Mouse (Mus musculus) monocyte, adult 2 months (primary cell): Measurements from ENCODE around the gene Ift57.

Experiments
- DNase-seq, 2 experiments: peaks; one replicate each; pipeline ENCODE4 v3.0.0; 2022; ENCODE audit warnings: low spot score in 2 of 2, low read depth in 1 of 2

Gene Ift57

GRCm38 (mm10) chr16:49698620-49699525, at the start of gene Ift57:
Ift57 (plus strand) TSS chr16:49699233.
- peak; percentile 90 to 94 for DNase-seq

- no peak for DNase-seq
Measured at GRCm38 (mm10) chr16:49657182-49657581, 41.9 kb upstream of the Ift57 start.

DNA sequence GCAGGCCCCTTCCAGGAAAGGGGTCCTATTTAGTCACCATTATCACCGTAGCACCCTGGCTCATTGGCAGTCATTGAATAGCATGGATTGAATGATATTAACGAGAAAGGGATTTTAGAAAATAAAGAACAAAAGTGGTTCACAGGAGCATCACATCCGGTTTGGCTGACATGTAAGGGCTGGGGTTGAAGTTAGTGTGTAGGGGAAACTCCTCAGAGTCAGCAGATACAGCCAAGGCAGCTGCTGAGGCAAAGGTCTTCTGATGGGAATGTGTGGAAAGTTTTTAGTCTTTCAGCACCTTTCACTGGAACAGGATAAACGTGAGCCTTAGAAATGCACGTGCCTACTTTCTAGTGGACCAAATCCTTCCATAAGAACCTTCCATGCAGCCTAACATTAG, 41.0 kb upstream of the Ift57 start:
- no peak for DNase-seq

DNA sequence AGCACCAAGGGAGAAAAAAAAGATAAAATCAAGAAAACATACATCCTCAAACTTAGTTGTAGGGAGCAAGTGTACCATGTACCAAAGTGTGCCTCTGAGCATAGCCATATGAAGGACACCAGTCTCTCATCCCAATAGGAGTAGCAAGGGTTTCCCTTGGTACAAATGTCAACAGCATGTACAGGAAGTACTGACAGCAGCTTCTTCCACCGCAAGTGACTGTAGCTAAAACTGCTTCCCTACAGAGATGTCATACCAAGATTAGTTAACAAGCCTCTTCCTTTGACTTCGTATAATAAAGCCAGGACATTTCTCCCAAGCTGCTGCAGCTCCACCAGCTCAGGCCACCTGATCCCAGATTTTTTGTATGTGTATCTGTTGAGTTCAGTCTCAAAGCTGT, 39.9 kb upstream of the Ift57 start:
- no peak for DNase-seq

DNA sequence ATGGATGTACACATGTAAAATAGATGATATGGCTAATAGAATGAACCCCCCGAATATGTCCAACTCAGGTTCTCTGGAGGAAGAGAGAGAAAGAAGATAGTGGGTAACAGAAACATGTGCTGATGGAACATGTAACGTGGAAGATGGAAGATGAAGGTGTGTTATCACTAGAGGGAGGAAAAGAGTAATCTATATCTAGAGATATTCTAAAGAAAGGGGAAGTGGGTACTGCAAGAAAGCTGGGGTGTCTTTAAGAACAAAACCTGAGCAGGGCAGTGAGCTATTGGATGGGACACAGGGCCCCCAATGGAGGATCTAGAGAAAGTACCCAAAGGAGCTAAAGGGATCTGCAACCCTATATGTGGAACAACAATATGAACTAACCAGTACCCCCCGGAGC, 38.9 kb upstream of the Ift57 start:
- DNase-seq, result no peak

- DNase-seq, result no peak
Measured at GRCm38 (mm10) chr16:49662201-49662600, 36.8 kb upstream of the Ift57 start.

GRCm38 (mm10) chr16:49664677-49665076, 34.4 kb upstream of the Ift57 start:
- DNase-seq, result no peak

- DNase-seq, result no peak
Measured at GRCm38 (mm10) chr16:49679666-49680065, 19.4 kb upstream of the Ift57 start.

DNA sequence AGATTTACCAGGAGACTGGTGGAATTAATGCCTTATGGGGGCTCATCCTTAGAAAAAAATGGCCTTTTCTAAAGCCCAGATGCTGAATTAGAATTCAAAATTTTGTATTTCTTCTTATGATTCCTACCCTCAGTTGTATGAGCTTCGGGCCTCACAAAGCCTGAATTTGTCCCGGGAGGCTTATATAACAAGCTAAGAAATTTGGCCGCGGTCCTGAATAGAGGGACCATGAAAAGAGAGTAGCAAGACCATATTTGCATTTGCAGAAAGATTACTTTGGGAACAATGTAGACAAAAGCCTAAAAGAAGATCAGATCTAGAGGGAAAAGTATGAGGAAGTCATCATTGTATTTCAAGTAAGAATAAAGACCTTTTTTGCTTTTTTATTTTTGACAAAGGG, 14.1 kb upstream of the Ift57 start:
- no peak for DNase-seq

DNA sequence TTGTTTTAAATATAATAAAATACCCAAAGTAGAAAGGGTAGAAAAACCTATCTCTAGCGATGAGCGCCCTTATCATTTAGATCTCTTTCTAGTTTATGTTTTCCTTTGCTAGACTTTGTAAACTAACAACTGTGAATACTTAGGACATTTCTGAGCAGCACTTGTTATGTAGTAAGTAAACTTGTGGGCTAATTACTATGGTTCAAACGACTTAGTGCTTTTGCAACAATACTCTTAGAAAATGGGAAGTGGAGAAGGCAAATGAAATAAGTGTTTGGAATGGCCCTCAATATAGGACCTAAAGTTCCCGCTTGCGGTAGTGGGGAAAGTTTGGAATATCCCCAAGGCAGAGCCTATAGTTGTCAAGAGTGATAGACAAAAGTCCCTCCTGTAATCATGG, 788 bp downstream of the Ift57 start:
- no peak for DNase-seq

DNA sequence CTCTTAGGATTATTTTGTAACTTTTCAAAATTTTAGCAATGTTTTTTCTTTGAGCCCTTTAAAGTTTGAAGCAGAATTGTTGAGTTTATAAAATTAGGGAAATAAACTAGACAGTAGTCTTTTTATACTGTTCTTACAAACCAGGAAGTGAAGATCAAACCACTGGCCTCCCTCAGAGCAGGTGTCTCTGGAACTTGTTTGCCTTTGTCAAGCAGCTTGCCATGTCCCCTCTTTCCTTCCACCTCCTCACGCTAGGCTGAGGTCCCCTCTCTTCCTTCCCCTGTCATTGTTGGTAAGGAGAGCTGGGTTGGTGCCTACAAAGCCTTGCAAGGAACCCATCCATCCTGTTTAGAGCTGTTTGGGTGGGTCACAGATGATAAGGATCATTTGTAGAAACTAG, 9.0 kb downstream of the Ift57 start:
- DNase-seq, result no peak

DNA sequence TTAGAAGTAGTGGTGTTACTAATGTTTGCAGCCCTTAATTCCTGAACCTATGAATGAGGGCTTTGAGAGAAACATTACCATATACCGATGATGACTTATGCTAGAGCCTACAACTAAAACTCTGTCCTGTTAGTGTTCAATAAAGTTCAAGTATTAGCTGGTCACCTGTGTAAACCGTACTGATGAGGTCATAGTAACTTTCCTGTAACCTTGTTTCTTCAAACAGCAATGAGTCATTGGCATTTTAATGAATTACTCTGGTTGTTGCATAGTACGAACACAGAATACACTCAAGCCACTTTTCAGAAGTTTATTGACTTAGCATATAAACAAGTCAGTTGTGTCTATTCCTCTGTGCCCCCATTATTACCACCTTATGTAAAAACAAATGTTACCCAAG, 11.2 kb downstream of the Ift57 start:
- no peak for DNase-seq

GRCm38 (mm10) chr16:49713302-49713701, 14.3 kb downstream of the Ift57 start:
- no peak for DNase-seq

DNA sequence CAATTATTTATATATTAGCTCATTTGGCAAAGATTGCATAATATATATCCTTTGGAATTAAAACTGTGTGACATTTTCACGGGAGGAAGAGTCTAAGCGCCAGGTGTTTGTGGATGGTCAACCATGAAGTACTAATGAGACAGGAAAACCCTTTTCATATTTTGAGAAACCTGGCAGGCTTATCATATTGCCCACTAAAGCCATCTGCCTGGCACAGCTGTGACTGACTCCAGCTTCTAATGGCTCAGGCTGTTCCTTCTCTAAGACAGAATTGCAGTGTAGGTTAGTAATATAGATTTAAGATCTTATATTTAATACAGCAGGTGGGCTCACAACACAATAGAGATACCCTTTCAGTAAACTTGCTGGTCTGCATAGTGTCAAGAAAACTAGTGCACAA, 21.6 kb downstream of the Ift57 start:
- DNase-seq, result no peak

- DNase-seq, result no peak
Measured at GRCm38 (mm10) chr16:49721678-49722077, 22.6 kb downstream of the Ift57 start.

GRCm38 (mm10) chr16:49723222-49723621, 24.2 kb downstream of the Ift57 start:
- no peak for DNase-seq

DNA sequence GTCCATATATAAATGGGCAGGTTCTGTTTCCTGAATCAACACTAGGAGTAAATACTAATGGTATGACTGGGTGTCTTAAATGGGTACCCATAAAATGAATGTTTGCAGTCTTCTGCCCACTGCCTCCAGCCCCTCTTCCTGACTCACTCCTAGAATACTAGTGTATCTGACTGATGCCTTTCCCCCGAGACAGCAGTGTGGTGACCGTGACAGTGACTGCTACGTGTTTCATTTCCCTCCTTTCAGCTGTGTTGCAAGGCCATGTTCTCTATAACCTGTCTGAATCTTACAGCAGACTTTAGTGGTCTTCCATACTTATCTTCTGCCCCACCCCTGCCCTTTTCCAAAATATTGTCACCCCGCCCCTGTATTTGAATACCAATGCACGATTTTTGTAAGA, 25.2 kb downstream of the Ift57 start:
- DNase-seq, result no peak

DNA sequence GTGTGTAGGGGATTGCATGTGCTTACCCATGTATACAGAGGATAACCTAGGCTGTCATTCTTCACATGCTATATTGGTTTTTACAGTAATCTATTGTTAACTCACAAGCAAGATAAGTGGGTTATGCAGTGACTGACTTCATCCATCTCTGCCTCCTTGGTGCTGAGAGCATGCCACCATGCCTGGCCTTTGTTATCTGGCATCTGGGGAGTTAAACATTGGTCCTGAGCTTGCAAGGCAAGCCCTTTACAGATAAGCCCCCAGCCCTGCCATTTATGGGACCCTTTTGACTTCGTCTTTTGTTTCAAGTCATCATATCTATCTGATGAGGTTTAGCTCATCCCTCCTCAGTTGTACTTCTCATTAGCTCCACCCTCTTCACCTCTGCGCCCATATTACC, 25.9 kb downstream of the Ift57 start:
- no peak for DNase-seq

DNA sequence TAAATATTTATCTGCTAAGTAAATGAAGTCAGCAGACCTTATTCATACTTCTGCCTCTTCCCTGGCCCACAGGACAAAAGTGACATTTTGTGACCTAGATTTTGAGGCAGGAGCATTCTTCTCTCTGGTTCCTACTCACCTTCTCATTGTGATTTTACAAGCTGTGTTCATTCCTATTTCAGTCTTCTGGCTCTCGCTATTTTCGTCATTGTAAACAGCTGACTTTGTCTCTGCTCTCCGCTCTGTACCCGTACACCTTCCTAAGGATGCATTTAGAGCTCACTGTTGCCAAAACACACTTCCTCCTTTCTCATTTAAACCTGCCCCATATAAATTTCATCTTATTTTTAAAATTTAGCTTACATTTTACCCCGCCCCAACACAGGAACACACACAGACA, 26.4 kb downstream of the Ift57 start:
- DNase-seq, result no peak

DNA sequence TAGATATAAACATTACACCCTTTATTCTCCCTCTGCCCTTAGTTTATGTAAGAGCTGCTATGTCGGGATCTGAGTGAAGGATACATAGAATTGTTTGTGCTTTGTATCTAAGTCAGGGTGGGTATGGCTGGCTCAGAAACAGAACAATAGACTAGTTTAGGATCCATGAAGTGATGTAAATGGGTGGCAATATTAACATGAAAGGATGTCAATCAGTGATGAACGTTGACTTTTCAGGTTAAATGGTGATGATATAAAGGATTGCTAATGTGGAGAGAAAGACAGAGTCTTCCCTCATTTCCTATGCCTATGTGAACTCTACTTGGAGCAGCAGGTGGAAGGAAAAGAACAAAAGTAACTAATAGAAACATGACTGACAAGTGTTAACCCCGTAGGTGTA, 27.2 kb downstream of the Ift57 start:
- DNase-seq, result no peak

DNA sequence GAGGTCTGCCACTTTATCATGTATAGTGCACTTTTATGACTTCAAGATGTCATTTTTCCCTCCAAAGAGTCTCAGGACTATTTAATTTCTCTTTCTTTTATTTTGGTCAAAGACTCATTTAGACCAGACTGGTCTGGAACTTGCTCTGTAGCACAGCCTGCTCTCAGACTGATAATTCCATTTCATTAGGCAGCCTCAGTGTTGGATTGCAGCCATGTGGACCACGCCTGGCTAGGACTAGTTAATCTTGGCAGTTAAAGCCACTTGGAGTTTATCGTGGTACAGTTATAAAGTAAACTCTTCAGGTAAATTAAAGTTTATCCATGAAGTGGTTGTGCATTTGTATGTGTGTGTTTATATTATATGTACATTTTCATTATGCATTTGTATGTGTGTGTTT, 27.7 kb downstream of the Ift57 start:
- DNase-seq, result no peak

DNA sequence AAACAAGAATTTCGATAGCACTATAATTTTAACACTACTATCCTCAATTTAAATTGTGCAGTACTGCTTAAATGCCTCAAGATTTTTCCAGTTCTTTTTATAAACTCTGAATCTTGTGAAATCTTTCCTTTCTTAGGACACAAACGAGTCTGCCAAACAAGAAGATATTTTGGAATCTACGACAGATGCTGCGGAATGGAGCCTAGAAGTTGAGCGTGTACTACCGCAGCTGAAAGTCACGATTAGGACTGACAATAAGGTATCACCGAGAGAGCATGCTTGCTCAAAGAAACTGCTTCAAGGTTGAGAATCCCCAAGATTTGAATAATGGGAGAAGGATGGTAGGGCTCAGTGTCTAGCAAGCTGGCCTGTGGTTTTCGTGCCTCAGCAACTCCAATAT, 37.5 kb downstream of the Ift57 start:
- no peak for DNase-seq

DNA sequence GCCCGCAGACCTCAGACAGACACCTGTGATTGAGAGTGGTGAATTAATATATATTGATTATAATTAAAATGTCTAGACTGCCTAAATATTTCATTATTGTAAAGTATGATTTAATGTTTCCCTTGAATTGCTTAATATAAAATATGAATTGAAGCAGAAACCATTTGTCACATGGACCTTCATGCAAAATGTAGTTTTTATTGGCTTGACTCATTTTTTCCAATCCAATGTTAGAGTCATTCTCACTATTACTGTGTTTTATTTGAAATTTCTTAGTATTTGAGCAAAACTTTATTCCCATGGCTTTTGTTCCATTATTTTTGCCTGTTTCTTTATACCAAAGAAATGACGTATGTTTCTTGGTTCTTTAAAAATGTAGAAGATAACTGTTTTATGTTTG, 48.3 kb downstream of the Ift57 start:
- DNase-seq, result no peak
